Mouse (Mus musculus): ENCODE measurements at regions not wholly inside any gene's neighbourhood (a gene's known extent, or its start where the extent isn't known, plus 50 kb on each side); places are given as distances from the start of the nearest gene placed in this dataset.

DNA sequence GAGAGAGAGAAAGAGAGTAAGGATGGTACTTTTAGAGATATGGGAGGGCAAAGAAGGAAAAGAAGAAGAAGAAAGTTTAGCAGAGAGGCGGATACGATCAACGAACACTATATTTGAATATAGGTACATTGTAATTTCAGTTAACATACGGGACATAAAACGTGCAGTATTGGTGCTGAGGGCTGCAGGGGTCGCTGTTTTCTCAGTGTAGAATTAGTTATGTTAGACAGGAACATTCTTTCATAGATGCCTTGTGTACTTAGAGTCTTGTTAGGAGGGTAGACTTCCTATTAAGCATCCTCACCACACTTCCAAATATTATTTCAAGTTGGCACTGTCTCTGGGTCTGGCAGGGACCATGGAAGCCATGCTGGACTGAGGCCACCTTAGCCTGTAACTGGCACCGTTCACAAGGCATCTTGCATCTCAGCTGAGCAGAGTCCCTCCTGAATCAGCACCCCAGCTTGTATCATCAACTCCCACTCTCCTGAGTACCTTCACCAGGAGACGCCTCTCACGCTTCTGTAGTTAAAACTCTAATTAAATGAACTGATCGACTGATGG is 107.3 kb upstream of the Eef2kmt start:
- ATAC-seq (ENCODE audit: extremely low read depth, insufficient number of reproducible peaks, low FRiP score, poor library complexity, severe bottlenecking), result no peak

DNA sequence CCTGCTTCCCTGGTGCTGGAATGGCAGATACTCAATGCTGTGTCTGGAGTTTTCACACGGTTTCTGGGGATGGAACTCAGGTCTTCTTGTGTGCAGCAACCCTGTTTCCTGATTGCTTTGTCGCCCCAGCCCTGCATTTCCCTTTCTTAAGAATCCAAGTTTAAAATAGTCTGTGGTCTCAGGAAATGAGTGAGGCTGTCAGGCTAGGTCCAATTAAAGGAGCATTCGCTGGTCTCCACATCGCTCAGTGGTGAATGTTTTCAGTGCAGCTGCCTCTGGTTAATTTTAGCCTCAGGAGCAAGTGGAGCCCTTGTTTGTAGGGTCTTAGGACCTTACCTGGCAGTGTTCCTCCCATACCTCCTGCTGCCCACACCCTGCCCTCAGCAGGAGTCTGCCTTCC is 103.4 kb upstream of the Eef2kmt start:
- no peak for ATAC-seq (ENCODE audit: extremely low read depth, insufficient number of reproducible peaks, low FRiP score, poor library complexity, severe bottlenecking)

DNA sequence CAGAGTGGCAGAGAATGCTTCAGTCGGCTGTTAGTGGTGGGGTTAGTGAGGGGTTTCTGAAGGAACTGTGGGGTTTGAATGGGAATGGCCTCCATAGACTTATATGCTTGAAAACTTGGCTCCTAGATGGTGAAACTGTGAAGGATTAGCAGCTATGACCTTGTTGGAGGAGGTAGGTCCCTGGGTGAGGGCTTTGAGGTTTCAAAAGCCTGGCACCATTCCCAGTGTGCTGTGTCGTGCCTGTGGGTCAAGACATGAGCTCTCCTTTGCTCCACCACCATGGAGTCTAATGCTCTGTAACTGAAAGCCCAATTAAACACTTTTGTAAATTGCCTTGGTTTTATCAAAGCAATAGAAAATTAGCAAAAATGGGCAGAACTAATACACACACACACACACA is 98.1 kb upstream of the Eef2kmt start:
- no peak for ATAC-seq (ENCODE audit: extremely low read depth, insufficient number of reproducible peaks, low FRiP score, poor library complexity, severe bottlenecking)

DNA sequence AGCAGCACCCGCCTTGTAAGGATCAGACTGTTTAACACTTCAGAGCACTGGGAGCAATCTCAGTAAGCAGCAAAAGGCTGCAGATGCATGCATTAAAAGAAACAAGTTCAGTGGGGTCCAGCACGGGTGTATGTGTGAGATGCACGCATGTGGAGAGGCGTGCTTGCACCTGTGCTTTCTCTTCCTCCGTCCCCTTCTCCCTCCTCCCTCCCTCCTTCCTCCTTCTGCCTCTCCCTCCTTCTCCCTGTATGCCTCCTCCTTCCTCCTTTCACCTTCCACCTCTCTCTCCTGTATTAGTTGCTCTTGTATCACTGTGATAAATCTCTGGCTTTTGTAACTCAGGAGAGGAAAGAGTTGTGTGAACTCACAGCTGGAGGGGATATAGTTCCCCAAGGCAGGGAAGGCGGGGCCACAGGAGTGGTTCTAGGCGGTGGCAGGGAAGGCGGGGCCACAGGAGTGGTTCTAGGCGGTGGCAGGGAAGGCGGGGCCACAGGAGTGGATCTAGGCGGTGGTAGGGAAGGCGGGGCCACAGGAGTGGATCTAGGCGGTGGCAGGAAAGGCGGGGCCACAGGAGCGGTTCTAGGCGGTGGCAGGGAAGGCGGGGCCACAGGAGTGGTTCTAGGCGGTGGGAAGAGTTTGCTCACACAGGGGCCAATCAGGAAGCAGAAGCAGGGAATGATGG is 96.2 kb upstream of the Eef2kmt start:
- ATAC-seq (ENCODE audit: extremely low read depth, insufficient number of reproducible peaks, low FRiP score, poor library complexity, severe bottlenecking), result peak; percentile 69

DNA sequence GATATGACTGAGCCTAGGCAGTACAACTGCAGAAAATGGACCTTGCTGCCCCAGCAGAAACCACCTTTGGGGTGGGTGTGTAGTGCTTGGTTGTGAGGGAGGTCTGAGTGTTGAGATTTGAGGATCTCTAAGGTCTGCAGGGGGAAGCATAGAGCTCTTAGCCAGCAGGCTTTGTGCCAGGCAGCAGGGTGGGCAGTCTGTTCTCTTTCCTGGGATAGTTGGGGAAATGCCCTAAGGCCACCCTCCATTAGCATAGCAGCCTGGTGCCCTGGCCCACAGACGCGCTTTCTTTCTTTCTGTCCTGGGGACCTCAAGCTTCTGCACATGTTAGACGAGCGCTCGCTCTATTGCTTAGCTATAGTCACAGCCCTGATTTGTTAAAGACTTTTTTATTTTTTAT is 91.4 kb upstream of the Eef2kmt start:
- ATAC-seq (ENCODE audit: extremely low read depth, insufficient number of reproducible peaks, low FRiP score, poor library complexity, severe bottlenecking), result no peak

DNA sequence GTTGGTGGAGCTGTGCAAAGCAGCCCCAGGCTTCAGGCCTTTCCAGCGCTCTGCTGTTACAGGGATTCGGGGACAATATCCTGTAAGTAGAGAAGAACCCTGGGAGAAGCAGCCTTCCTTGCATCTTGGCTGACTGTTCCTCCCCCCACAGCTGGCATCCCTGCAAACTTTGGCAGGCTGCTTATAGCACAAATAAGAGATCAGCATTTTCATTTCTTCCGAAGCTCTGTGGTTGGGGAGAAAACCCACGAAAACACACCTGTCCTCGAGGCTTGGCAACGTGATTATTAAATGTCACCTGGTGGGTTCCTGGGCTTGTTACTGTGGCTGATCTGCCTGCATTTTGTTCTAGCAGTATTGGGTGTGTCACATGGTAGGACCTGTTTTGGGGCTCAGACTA is 86.5 kb upstream of the Eef2kmt start:
- ATAC-seq (ENCODE audit: extremely low read depth, insufficient number of reproducible peaks, low FRiP score, poor library complexity, severe bottlenecking), result no peak

DNA sequence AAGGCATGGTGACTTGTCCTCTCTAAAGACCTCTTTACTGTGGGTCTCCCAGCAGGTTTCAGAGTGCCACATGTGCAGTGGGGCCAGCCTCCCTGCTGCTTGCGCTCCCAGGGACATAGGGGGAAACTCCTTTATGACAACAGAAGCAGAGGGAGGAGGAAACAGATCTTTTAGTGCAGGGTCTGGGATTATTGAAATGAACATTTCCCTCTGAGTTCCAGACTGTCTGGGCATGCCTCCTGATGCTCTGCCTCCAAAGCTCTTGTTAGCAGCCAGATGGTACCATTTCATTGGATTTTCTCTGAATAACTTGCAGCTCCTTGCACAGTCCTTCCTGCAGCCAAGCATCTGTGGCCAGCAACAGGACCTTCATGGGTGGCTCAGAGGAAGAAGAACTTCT is 60.5 kb upstream of the Eef2kmt start:
- ATAC-seq (ENCODE audit: extremely low read depth, insufficient number of reproducible peaks, low FRiP score, poor library complexity, severe bottlenecking), result no peak

DNA sequence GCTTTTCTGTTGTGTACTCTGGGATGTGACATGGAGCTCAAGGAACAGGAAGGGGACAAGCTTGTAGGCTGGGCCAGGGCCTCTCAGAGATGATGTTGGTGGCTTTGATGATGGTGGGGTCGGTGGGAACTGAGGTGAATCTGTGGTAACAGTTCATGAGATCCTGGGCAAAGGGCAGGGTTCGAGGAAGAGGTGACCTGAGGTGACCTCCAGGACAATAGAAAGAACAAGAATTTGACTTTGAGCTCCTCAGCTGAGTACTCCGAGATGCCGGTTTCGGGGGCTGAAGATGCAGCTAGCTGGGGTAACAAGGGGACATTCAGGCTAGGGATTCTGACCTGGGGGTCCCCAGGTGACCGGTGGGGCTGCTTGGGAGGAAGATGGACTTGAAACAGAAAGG is 57.5 kb upstream of the Eef2kmt start:
- no peak for ATAC-seq (ENCODE audit: extremely low read depth, insufficient number of reproducible peaks, low FRiP score, poor library complexity, severe bottlenecking)

DNA sequence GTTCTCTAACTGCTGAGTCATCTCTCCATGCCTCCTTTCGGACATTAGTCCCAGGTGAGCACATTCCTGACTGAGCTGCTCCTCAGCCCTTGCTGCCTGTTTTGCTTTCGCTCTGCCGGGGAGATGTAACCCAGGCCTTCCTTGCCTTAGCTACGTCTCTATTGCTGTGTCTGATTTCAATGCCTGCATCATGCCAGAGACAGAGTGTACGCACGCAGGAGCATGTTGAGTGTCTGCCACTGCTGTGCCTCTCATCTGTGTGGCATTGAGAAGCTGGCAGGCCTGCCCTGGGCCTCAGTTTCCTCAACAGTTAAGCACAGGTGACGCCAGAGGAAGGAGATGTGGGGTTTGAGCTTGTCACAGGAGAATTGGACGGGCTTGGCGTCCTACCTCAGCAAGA is 55.7 kb upstream of the Eef2kmt start:
- no peak for ATAC-seq (ENCODE audit: extremely low read depth, insufficient number of reproducible peaks, low FRiP score, poor library complexity, severe bottlenecking)

DNA sequence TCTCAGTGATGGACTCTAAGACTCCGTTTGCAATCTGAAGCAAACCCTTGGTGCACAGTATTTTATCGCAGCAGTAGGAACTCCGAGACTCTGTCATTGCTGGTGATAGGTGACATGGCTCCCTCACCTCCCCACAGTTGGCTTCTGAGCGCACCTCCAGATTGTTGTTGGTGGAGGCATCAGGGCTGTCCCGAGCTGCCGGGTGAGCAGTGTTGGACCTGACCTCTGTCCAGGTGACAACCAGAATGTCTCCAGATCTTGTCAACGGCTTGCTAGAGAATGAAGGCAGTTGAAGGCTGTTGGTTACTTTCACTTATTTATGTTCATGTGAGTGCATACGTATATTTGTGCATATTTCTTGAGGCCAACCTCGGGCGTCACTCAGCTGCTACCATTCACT is 55.0 kb upstream of the Eef2kmt start:
- no peak for ATAC-seq (ENCODE audit: extremely low read depth, insufficient number of reproducible peaks, low FRiP score, poor library complexity, severe bottlenecking)

DNA sequence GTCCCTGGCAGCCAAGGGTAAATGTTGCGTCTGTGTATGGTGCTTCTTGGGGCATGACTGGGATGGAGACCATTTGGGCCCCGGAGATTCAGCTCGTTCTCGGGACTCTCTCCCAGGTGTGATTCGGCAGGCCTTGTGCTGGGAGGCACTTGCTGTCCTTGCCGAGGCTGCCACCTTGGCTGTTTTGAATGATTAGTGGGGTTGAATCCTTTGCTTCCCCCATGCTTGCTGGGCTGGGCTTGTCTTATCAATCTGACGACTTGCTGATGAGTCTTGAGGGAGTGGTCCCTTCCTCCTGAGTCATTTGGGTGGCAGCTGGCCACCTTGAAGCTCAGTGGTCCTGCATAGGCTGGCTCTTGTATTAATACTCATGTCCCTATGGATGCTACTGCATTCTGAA is 52.0 kb upstream of the Eef2kmt start:
- ATAC-seq (ENCODE audit: extremely low read depth, insufficient number of reproducible peaks, low FRiP score, poor library complexity, severe bottlenecking), result no peak

DNA sequence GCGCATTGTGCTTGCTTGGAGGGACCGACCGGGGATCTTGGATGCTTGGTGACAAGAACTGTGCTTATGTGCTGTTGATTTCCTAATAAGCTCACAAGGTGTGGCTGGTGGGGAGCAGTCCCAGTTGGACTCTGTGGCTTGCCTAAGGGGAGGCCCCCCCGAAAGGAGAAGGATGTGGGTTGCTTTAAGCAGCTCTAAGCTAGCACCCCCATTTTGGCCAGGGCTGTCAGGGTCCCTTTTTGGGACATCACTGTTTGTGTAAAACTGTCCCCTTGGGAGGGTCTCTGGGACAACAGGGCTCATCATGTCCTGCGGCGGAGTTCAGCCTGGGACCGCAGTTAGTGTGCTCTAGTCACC is 51.4 kb upstream of the Eef2kmt start:
- no peak for ATAC-seq (ENCODE audit: extremely low read depth, insufficient number of reproducible peaks, low FRiP score, poor library complexity, severe bottlenecking)

DNA sequence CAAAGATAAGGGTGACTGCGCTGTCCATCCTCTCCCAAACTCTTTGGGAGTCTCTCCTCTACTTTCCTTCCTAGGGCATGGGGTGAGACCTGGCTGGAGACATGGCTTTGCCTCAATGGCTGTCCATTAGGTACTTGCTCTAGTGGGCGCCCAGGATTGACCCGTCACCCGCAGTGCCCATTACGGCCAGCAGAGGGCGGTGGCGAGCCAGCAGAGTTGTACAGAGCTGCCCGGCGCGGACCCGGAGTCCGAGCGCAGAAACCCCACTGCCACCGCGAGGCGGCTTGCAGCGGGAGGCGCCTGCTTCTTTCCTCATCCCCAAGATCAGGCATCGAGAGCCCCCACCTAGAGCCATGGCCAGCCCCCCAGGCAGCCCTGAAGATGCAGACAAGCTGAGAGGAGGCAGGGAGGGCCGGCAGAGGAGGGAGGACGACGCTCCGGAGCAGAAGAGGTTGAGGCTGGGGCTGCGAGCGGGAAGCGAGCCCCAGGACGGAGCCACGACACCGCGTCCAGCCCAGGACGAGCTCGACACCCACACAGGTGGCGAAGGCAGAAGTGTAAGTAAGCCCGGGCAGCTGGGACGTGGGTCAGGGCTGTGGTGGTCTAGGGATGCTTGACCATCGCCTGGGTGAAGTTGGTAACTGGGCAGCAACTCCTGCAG is 50.9 kb upstream of the Eef2kmt start:
- ATAC-seq (ENCODE audit: extremely low read depth, insufficient number of reproducible peaks, low FRiP score, poor library complexity, severe bottlenecking), result peak; percentile 78
